8 mouse cellular contexts compared by ENCODE assay signal in genomic region chr7:126396298-126397119, GRCm38 (mm10). TPM values are rescaled to one million over a fixed set of nuclear protein-coding genes. Genes with fewer than 3 reads are reported as not detected.
DNase-seq lines count a peak whose midpoint lies in the region; ATAC-seq lines count a peak whose summit lies in the region.

TSS of gene Nfatc2ip (minus strand) at chr7:126396737.

- H3K27me3 ChIP-seq in lung, embryonic 16.5 days (ENCODE audit: control insufficient read depth, insufficient read depth, low read depth, low read length) = no peaks in the 10 kb centered on the region

- H3K4me3 ChIP-seq in lung, embryonic 16.5 days (ENCODE audit: low read length) = peak within 1 kb of the TSS; percentile 88

- ATAC-seq in hematopoietic stem cell, adult 5-6 weeks (replicated peaks in 1 of 2; ENCODE audit: insufficient read depth in 1 of 2, low FRiP score in 2 of 2, low TSS enrichment in 1 of 2, low read depth in 1 of 2, poor library complexity in 2 of 2, severe bottlenecking in 2 of 2) = peak; percentile 97 to 100
- ATAC-seq in lung, embryonic 16.5 days (ENCODE audit: low read depth) = peak; percentile 99

- no peaks in the 10 kb centered on the region for H3K36me3 ChIP-seq in lung, embryonic 16.5 days (ENCODE audit: control insufficient read depth, insufficient read depth, low read length)

- H3K4me2 ChIP-seq in lung, embryonic 16.5 days (ENCODE audit: low read depth, low read length) = peak within 1 kb of the TSS; percentile 82

- peak within 1 kb of the TSS; percentile 83 for H3K9ac ChIP-seq in lung, embryonic 16.5 days (ENCODE audit: low read length)

- H3K9me3 ChIP-seq in lung, embryonic 16.5 days (ENCODE audit: control insufficient read depth, low read length) = no peaks in the 10 kb centered on the region

- DNase-seq in MEL-GATA-1-ER (ENCODE audit: extremely low read depth, low read depth) = peak; percentile 99
- peak; percentile 98 for DNase-seq in cerebellum, adult 8-10 months
- DNase-seq in forelimb bud, embryonic 11.5 days (ENCODE audit: low read depth, low spot score) = peak; percentile 100
- peak; percentile 100 for DNase-seq in layer of hippocampus, adult 9-10 months (ENCODE audit: low spot score)
- DNase-seq in ovary, postnatal 10 days (ENCODE audit: low spot score) = peak; percentile 79
- peak; percentile 87 to 97 for DNase-seq in thymus, postnatal 10 days (ENCODE audit: low spot score in 2 of 2)

- no peak within 1 kb of the TSS for H3K27ac ChIP-seq in lung, embryonic 16.5 days (ENCODE audit: low read length)

- peaks cover 8% of the 10 kb centered on the region for H3K4me1 ChIP-seq in lung, embryonic 16.5 days (replicated peaks; ENCODE audit: control insufficient read depth, insufficient read depth, low read length)

- WGBS in lung, embryonic 16.5 days = under 1% methylated on average over 54 of the region's 59 CpGs

RNA-seq across cellular contexts. Expression of gene Nfatc2ip, which starts in this region (rescaled TPM):
- total RNA-seq in hematopoietic stem cell, adult 5-6 weeks (2017) = 13.6 and 14.4 TPM in 2 replicates
- 2.3 and 2.4 TPM in 2 replicates for polyA plus RNA-seq in lung, embryonic 16.5 days (2015; fragmentation: Nextera tagmentation; extraction: Ambion mirVana)
